Mouse (Mus musculus): Measurements from ENCODE around the gene Wfikkn2. TPM values are rescaled to one million over a fixed set of nuclear protein-coding genes. Genes with fewer than 3 reads are reported as not detected.

The Wfikkn2 gene
- 2.9 and 6.1 TPM in 2 replicates for polyA plus RNA-seq (2012; rRNA removed)

DNA sequence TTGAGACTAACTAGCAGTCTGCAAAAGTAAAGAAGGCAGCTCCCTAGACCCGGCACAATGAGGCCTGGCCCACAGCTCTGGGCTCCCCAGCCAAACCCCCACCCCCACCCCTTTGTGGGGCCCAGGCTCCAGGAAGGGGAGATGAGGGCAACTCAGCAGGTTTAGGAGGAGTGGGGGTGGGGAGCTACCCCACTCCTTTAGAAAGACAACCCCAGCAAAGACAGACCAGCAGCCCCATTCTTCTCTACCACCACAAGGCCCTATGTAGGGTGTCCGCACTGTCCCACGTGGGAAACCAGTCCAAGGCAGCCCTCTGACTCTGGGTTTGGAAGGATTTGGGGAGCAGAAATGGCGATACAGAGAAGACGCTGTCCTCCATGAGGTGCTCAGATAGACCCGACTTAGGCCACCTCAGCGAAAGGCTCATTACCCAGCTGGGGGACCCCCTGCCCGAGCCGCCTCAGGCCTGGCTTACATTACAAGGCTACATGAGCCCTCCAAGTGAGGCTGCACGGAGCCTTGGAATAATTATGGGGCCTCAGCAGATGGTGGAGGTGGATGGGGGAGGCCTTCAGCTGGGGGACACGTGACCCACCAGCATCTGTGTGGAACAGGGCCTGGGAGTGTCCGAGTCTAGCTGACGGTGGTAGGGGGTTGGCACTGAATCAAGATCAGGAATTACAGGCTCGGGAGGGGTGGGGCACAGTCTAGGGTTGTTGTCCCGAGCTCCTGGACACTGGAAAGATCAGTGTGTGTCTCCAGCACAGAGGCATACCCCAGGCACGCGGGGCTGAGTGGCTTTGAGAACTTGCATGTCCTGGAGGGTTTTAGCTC, at the start of gene Wfikkn2:
Wfikkn2 (minus strand) TSS at position 51 of the 834 bp plus-strand sequence.

DNA sequence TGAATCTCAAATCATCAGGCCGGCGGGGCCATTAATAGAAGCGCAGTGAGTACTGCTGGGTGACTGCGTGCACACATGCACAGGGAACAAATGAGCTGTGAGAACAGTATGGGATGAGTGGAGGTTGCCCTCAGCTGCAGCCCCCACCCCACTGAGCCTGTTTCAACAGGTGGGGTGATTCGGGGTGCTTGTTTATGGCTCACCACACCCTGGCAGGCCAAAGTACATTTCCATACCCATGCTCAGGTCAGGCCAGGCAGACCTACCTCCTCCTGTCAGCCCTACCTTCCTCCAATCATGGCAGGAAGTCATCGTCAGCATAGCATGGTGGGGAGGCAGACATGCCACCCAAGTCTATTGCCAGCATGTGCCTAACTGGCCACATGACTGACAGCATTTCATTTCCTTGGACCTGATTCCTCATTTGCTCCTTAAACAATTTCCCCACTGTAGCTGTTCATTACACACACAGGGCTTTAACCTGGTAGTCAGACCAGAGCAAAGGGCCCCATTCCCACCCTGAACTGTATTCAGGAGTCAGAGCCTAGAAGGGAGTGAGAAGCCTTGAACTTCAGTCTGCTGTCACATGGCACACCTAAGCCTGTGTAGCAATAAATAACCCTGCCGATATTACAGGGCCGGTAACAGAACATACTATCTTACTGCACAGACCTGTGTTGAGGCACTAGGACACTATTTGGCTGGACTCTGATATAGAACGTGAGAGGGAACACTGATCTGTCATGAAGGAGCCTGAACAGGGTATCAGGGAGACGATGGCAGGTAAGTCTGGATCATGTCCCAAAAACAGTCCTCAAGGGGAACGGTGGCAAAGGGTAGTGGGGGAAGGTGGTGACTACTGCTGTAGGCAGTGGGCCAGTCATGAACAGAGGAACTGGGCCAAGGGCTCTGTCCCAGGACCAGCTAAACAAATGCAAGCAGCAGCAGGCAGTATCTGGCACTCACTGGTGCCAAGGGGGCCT, 35.7 kb upstream of the Wfikkn2 start, which contains the start of gene Gm21885:
Gm21885 (plus strand) TSS at position 675 of the 983 bp plus-strand sequence.

DNA sequence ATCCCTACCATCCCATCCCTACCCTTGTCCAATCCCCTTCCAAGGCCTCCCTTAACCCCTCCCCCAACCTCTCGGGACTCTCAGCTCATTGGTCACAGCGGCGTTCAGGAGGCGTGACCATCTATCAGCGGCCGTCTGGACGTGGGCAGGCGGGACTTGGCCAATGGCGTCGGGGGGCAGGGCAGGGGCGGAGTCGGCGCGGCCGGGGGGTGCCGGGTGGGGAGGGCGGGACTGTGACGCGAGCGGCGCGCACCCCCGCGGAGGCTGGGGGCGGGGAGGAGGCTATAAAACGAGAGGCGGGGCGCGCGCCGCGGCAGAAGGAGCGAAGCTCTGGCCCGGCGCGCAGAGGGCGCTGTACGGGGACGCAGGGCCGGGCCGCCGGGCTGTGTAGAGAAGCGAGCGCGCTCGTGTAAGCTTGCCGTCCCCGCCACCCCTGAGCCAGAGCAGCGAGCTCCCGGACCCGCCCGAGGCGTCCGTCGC, 34.6 kb downstream of the Wfikkn2 start, which contains the start of gene Tob1:
Tob1 (plus strand) TSS at position 331 of the 480 bp plus-strand sequence.

Other genes with a start within 250 kb of the Wfikkn2 start
- 74.9 and 93.0 TPM in 2 replicates for gene Spag9, start 249.9 kb downstream of the Wfikkn2 start, polyA plus RNA-seq (2012; rRNA removed)
- gene Tob1, start 34.6 kb downstream of the Wfikkn2 start, polyA plus RNA-seq (2012; rRNA removed): 17.7 and 22.7 TPM in 2 replicates
- not detected in 2 replicates for gene Gm21885, start 35.9 kb upstream of the Wfikkn2 start, polyA plus RNA-seq (2012; rRNA removed)
- gene Luc7l3, start 76.0 kb upstream of the Wfikkn2 start, polyA plus RNA-seq (2012; rRNA removed): 190 and 384 TPM in 2 replicates
- gene Ankrd40, start 82.0 kb upstream of the Wfikkn2 start, polyA plus RNA-seq (2012; rRNA removed): 49.6 and 60.0 TPM in 2 replicates
- 0.86 and 0.91 TPM in 2 replicates for gene Abcc3, start 147.0 kb upstream of the Wfikkn2 start, polyA plus RNA-seq (2012; rRNA removed)
- 128 and 162 TPM in 2 replicates for gene Cacna1g, start 228.2 kb upstream of the Wfikkn2 start, polyA plus RNA-seq (2012; rRNA removed)
- gene Spata20, start 240.2 kb upstream of the Wfikkn2 start, polyA plus RNA-seq (2012; rRNA removed): 0.20 TPM in 2 replicates

All from central nervous system, embryonic 11.5 days (tissue).